Mouse (Mus musculus) bone marrow macrophage, adult 2 months (primary cell): ENCODE data around the gene Nos1.

ENCODE experiments used
- CTCF ChIP-seq: IDR thresholded peaks from 2 replicates; pipeline ENCODE4 v1.5.1; 2012; ENCODE audit warnings: low read depth, mild to moderate bottlenecking, low read length, moderate library complexity
- POLR2A ChIP-seq: IDR thresholded peaks from 2 replicates; pipeline ENCODE4 v1.6.1; 2012; ENCODE audit warnings: mild to moderate bottlenecking, low read depth, low read length, borderline replicate concordance

DNA sequence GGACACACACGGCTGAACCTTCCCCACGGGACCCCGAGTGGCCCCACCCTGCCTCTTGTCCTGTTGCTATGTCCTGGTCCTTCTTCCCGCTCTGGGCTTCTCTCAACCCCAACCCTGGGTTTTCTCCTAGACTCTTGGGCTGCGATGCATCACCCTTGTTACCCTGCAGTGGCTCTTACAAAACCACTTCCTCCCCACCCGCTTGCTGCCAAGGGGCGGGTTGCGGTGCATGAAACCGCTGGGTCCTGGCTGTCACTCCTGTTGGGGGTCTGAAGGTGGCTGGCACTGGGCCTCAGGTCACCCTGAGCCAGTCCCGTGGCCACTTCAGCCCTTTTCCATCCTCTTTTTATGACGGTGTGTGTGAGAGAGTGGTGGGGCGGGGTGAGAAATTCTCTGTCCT is 173.1 kb downstream of the Nos1 start:
- TF ChIP-seq CTCF: no peak
- no peak for TF ChIP-seq POLR2A
